Mouse (Mus musculus) A20 (cell line): Measurements from ENCODE around the gene Arl13b.
A peak's percentile ranks its signal among the peaks of the same experiment; 100 is the strongest.

ENCODE experiments used
- DNase-seq: peaks from one replicate; pipeline ENCODE4 v3.0.0-alpha.2; 2011; ENCODE audit warnings: low read depth, low spot score

Gene Arl13b

DNA sequence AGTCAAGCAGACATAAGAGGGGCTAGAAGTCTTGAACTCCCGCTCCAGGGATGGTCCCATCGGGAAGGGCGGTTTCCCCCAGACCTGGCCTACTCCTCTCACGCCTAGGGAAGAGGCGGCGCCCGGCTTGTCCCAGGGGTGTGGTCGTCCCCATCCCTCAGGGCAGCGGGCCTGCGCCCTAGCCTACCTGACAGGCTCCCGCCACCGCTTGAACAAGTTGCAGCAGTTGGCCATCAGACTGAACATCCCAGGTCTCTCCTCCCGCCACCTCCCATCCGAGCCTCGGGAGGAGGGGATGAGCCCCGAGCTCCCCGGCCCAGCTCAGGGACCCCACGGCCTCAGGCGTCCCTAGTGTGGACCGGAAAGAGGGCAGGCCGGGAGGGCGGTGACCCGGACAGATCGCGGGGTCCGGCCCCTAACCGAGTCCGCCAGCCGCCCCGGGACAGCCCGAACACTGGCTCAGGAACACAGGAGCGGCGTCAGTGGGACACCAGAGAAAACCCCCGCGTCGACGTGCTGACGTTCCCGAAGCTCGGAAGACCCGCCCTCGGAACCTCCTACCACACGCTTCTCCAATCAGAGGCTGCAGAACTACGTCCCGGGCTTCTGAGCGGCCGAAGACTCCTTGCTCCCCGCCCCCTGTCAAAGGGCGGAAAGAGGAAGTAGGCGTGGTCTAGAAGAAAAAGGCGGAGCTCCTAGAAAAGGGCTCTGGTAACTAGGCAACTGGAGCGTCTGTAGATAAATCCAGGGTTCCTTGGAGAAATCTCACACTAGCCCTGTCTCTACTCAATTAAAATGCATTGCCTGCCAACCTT lies at the start of gene Arl13b:
Arl13b (minus strand) TSS at position 543 of the 815 bp plus-strand sequence.
- peak; percentile 96 for DNase-seq

- no peak for DNase-seq
Observed at GRCm38 (mm10) chr16:62895824-62896223, 49.0 kb upstream of the Arl13b start.

GRCm38 (mm10) chr16:62874065-62874464 lies 27.2 kb upstream of the Arl13b start:
- DNase-seq, result no peak

- no peak for DNase-seq
Observed at GRCm38 (mm10) chr16:62873180-62873579, 26.3 kb upstream of the Arl13b start.

GRCm38 (mm10) chr16:62872688-62873117 lies 25.9 kb upstream of the Arl13b start:
- no peak for DNase-seq

GRCm38 (mm10) chr16:62861455-62861854 lies 14.6 kb upstream of the Arl13b start:
- no peak for DNase-seq

DNA sequence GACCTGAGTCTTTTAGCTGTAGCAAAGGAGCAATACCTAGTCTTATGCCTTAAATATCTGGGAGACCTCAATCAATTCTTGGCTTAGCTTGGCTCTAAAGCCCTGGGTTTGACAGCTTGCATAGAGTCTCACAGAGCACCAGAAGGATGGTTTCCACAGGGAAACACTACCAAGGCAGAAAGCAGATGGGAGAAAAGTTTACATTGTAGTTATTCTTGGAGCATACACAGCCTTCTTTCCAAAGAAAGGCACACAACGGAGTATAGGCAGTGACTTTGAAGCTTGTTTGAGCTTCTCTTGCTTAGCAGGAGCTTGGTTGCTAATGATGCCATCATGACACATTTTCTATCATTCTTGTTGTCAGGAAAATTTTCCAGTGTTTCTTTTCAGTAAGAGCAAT lies 13.3 kb upstream of the Arl13b start:
- no peak for DNase-seq

- DNase-seq, result peak; percentile 18
Observed at GRCm38 (mm10) chr16:62858018-62858417, 11.2 kb upstream of the Arl13b start.

- no peak for DNase-seq
Observed at GRCm38 (mm10) chr16:62857498-62857897, 10.7 kb upstream of the Arl13b start.

GRCm38 (mm10) chr16:62856273-62856672 lies 9.4 kb upstream of the Arl13b start:
- no peak for DNase-seq

- DNase-seq, result no peak
Observed at GRCm38 (mm10) chr16:62855385-62855784, 8.5 kb upstream of the Arl13b start.

- DNase-seq, result no peak
Observed at GRCm38 (mm10) chr16:62854191-62855068, 7.6 kb upstream of the Arl13b start, which contains the start of gene Pros1. Gene Pros1 (plus strand): TSS chr16:62854307.

DNA sequence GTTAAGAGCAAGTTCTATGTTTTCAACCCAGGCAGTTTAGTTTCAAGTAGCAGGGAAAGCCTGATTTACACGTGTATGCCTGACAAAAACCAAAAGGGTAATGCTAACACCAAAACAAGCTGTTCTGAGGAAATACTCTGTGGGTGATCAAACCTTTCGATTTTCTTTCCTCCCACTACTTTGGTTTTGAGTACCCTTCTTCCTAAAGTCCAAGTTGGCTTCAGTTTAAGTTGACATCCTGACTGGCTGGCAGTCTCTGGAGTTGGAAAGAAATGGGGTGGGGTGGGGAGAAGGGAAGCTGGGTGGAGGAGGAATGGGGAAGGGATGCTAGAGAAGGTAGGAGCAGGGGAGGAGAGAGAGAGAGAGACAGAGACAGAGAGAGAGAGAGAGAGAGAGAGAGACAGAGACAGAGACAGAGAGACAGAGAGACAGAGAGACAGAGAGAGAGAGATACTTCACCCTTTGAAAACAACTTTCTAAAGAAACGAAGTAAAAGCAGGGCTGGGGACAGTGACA lies 6.8 kb upstream of the Arl13b start:
- DNase-seq, result no peak

DNA sequence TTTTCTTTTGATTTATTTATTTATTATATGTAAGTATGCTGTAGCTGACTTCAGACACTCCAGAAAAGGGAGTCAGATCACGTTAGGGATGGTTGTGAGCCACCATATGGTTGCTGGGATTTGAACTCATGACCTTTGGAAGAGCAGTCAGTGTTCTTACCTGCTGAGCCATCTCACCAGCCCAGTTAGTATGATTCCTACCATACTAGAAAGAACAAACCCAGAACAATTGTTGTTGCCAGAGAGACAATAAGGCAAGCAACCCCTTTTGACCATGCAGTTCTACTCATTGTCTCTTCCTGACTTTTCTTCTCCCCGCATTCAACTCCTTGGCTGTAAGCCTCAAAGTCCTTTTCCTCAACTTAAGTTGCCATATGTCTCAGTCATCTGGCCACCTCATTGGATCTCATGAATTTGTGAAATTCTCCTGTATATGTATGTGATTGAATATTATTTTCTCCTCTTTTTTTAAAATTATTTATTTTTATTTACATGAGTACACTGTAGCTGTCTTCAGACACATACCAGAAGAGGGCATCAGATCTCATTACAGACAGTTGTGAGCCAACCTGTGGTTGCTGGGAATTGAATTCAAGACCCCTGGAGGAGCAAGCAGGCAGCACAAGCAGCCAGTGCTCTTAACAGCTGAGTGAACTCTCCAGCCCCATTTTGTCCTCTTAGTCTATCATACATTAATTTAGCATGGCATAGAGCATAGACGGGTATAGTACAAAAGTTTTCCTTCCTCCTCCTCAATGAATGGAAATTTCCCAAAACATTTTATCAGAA lies 5.8 kb upstream of the Arl13b start:
- DNase-seq, result no peak

DNA sequence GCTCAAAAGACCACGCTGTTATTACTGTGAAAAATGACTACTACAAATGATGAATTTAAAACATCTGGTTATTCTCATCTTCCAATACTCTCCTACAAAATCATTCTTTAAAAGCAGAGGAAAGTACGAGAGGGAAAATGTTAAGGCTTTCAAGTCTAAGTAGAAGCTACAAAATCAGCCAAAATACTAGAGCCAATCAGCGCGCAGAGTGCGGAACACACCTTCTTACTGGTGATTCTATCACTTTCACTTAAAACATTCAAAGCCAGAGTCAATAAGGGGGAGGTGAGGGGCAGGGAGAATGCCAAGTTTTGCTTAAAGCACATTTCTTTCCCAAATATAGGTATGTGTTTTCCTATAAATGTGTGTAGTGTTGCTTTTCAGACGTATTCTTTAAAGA lies 1.5 kb downstream of the Arl13b start:
- DNase-seq, result peak; percentile 51

DNA sequence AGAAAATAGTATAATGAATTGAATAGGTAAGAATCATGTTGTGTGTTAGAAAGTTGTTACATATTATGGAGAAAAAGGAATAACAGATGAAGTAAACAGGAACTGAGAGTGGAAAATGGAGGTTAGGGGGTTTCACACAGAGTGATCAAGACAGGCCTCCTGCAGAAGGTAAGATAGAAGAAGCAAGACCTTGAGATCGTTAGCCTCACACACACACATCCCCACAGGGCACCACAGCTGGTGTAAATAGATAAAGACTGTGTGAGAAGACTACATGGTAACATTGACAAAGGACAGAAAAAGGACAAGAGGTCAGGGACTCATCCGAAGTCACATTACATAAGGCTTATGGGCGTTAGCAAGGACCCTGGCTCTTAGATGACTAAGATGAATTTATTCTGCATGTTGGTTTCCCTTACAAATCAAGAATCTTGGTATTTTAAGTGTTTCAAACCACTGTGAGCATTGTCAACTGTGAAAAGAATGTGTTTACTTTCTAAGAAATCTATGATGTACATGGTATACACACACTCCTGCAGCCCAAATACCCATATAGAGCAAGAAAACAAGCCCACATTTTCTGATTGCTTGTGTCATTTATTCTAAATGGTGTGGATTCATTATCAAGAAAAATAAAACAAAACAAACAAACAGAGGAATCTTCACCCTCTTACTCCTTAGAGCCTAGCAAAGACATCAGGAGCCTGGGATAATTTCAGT lies 12.7 kb downstream of the Arl13b start:
- DNase-seq, result peak; percentile 72

- DNase-seq, result peak; percentile 71
Observed at GRCm38 (mm10) chr16:62832481-62832880, 14.4 kb downstream of the Arl13b start.

DNA sequence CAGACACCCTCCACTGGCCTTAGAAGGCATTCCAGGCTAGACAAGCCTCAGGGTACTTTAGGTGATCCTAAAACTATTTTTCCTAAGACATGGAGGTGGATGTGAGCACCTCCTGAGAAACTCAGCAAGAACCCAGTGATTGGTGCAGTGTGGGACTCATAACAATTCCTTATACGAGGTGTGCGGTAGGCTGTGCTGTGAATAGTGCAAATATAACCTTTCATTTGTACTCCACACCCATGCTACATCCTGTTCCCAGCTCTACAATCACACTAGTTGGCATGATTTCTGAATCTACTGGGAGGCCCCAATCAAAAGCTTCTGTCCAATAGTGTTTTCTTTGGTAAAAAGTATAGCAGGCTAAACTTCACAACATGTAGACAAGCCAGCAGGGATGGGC lies 14.8 kb downstream of the Arl13b start:
- DNase-seq, result no peak

GRCm38 (mm10) chr16:62826156-62827001 lies 20.5 kb downstream of the Arl13b start:
- peak; percentile 53 for DNase-seq

GRCm38 (mm10) chr16:62822472-62822871 lies 24.4 kb downstream of the Arl13b start:
- no peak for DNase-seq
